Mouse (Mus musculus) testis, postnatal 10 days (tissue): ENCODE results near the gene Metrn.

Source experiments
- DNase-seq: peaks from one replicate; pipeline ENCODE4 v3.0.0; 2021; ENCODE audit warnings: low spot score

Metrn gene

GRCm38 (mm10) chr17:25830806-25831431 is 34.0 kb upstream of the Metrn start:
- no peak for DNase-seq

DNA sequence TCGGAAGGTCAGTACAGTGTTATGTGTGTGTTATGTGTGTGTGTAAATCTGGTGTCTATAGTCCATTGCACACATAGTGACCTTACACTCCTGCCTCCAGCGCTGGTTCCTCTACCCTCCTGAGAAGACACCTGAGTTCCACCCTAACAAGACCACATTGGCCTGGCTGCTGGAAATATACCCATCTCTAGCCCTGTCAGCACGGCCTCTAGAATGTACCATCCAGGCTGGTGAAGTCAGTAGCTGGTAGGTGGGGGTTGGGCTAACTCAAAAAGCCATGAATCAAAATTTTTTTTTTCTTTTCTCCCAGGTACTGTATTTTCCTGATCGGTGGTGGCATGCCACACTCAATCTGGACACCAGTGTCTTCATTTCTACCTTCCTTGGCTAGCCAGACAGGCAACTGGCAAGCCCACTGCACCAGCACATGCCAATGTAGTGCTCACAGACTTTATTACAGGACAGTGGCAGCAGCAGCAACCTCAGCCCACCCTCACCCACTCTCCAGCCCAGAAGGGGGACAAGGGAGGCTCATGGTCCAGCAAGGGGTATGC is 33.3 kb upstream of the Metrn start:
- no peak for DNase-seq

GRCm38 (mm10) chr17:25829558-25830017 is 32.7 kb upstream of the Metrn start:
- no peak for DNase-seq

GRCm38 (mm10) chr17:25828712-25829557 is 32.0 kb upstream of the Metrn start, which contains the start of gene Jmjd8:
Gene Jmjd8 (plus strand): TSS chr17:25828867.
- peak; percentile 81 for DNase-seq

DNA sequence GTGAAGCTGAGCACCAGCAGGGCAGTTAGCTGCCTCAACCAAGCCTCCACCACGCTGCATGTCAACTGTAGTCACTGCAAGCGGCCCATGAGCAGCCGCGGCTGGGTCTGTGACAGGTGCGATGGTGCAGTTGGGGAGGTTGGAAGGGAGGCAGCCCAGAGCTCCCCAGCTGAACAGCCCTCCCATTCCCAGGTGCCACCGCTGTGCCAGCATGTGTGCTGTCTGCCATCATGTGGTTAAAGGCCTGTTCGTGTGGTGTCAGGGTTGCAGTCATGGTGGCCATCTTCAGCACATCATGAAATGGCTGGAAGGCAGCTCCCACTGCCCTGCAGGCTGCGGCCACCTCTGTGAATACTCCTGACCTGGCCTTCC is 31.3 kb upstream of the Metrn start:
- DNase-seq = no peak

- no peak for DNase-seq
These were observed 30.7 kb upstream of the Metrn start for GRCm38 (mm10) chr17:25827546-25828222.

DNA sequence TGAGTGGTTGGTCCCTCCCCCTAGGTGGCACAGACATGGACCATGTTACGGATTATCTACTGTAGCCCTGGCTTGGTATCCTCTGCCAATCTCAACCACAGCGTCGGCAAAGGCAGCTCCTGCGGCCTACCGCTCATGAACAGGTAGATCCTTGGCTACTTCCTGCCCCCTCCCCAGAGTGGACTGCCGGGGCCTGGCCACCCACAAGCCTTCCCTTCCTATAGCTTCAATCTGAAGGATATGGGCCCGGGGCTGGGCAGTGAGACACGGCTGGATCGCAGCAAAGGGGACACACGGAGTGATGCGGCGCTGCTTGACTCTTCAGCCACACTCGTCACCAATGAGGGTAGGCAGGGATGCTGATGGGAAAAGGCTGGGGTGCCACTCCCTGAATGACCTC is 30.1 kb upstream of the Metrn start:
- DNase-seq = no peak

GRCm38 (mm10) chr17:25825984-25826570 is 29.1 kb upstream of the Metrn start:
- no peak for DNase-seq

DNA sequence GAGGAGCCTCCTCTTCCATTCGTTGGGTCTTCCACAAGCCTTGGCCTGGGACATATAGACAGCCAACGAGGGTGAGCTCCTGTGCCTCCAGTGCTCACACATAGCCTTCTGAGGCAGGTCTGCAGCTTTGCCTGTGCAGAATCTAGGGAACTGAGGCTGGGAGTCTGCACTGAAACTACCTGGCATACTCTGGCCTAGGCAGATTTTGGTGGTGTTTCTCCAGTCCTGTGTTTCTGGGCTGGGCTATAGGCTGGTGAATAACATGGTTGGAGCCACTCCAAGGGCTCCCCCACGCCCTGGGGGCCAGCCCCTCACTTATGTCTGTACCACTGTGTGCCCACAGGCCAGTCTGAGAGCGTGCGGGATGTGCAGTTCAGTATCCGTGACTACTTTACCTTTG is 28.4 kb upstream of the Metrn start:
- no peak for DNase-seq

- no peak for DNase-seq
These were observed 27.6 kb upstream of the Metrn start for GRCm38 (mm10) chr17:25824362-25825142.

DNA sequence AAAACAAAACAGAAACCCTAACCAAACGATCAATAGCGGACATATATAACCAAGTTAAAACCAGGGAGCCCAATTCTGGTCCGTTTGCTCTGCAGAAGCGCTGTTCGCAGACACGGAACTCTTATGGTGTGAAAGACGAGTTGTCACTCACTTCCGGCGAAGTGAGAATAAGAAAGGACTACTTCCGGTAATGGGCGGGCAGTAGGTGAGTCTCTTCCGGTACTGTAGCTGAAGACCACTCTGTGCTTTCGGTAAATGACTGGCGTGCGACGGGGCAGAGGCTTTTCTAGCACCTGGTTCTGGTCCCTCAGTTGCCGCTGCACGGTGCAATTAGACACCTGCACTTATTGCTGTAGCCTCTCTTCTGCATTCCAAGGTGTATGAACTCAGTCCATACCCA is 26.5 kb upstream of the Metrn start, which contains the start of gene Wdr24:
Gene Wdr24, plus strand, starts transcription at position 176 of the 400 bp plus-strand sequence.
- DNase-seq = peak; percentile 69

- peak; percentile 52 for DNase-seq
These were observed 22.2 kb upstream of the Metrn start for GRCm38 (mm10) chr17:25818851-25819780.

DNA sequence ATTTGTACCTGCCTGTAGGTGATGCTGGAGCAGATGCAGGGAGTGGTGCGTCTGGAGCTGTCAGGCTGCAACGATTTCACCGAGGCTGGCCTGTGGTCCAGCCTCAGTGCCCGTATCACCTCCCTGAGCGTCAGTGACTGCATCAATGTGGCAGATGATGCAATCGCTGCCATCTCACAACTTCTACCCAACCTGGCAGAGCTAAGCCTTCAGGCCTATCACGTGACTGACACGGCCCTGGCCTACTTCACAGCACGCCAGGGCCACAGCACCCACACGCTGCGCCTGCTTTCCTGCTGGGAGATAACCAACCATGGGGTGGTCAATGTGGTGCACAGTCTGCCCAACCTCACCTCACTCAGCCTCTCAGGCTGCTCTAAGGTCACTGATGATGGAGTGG is 20.7 kb upstream of the Metrn start:
- DNase-seq = peak; percentile 33

GRCm38 (mm10) chr17:25813471-25813870 is 16.5 kb upstream of the Metrn start:
- DNase-seq = peak; percentile 94

GRCm38 (mm10) chr17:25810890-25811289 is 14.0 kb upstream of the Metrn start:
- DNase-seq = peak; percentile 33

DNA sequence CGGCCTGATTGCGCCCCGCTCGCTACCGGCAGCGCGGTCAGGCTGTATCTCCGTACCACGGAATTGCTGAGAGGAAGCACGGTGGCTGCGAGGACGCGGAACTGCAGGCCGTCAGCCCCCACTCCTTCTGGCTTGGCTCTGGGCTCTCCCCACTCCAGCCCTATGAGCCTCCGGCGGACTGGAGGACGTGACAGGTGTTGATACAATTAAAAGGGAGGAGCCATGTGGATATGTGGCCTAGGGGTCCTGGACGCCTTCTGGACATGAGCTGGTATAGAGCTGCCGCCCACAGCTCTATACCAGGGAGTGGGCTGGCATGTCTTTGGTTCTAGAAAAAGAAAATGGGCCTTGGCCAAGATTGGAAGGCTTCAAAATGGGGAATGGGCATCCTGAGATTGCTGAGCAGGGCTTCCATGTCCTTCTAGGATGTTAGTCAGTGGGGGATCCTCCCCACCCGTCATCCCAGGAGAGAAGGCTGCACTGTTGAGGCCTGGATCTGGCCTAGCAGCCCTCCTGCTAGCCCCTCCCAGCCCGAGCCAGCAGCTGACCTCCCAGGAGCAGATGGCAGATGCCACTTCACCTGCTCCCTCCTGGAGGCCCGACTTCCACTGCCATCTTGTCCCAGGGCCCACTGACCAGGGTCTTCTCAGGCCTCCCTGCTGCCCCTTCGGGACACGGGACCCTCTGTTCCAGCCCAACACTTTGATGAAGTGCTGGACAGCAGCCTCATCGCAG is 12.8 kb upstream of the Metrn start:
- DNase-seq = peak; percentile 39

DNA sequence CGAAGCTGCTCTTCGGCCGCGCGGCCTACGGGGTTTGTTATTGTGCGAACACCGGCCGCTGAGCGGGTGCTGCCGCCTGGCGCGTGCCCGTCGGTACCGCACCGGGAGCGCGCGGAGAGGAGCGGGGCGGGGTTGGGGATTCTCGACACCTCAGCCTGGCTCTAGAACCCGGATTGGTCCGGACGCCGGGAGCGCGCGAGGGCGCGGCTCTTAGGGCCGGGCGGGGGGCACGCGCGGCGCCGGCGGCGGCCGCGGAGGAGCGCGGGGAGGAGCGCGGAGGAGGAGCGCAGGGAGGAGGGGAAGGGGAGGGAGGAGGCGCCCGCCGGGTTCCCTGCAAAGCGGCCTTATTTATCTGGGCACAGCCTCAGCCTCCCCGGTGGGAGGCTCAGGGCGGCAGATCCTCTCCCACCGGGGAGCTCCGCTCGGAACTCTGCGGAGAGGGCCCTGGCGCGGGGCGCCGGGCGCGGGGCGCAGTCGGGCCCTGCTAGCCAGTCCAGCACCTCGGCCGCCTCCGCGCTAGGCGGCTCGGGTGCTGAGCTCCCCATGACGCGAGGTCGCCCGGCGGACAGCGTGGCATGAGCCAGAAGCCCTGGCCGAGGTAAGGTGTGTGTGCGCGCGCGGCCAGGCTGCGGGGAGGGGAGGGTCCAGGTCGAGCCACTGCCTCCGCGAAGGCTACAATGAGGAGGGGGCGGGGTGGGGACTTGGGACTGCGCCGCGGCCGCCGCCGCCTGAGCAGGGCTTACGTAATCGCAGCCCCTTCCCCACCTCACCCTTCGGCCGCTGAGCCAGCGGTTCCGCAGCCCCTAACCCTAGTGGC is 12.1 kb upstream of the Metrn start, which contains the start of gene Fbxl16:
Gene Fbxl16, plus strand, starts transcription at position 297 of the 817 bp plus-strand sequence.
- DNase-seq = peak; percentile 76

DNA sequence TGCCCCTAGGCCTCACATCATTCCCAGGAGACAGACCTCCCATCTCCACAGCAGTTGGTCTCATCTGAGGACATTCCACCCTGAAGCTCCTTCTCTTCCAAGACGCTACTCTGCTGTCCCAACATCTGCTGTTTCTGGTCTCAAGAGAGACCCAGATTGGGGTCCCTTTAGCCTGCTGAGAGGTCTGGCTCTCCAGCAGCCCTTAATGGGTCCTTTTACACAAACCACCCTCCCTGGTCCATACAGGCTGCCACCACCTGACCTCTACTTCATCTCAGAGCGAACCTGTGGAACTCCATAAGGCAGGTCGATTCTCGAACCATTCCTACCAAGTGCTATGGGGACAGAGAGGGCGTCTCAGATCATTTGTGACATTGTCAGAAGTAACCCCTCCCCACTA is 11.1 kb upstream of the Metrn start:
- DNase-seq = no peak
